Mouse (Mus musculus) CH12.LX (cell line): ENCODE data around the gene Rdh11. TPM values are rescaled to one million over a fixed set of nuclear protein-coding genes. Genes with fewer than 3 reads are reported as not detected.
A peak's percentile ranks its signal among the peaks of the same experiment; 100 is the strongest.

ENCODE experiments used
- DNase-seq: peaks from one replicate; pipeline ENCODE4 v3.0.0-alpha.2; 2013; ENCODE audit errors: extremely low read depth
- H3K27ac ChIP-seq: 2 replicates; pipeline ENCODE4 v1.5.1; 2012; ENCODE audit warnings: low read depth, mild to moderate bottlenecking, control low read depth, moderate library complexity; ENCODE audit not compliant: insufficient read depth
- H3K27me3 ChIP-seq: replicated peaks from 2 replicates; pipeline ENCODE3; 2012; ENCODE audit warnings: inconsistent platforms
- H3K36me3 ChIP-seq, 2 experiments: replicated peaks in 1 of 2; 2 replicates each; pipeline versions ENCODE3 to v1.6.1; 2012; ENCODE audit warnings: inconsistent platforms in 1 of 2, low read length in 1 of 2, mild to moderate bottlenecking in 1 of 2, mixed read lengths in 1 of 2, moderate library complexity in 1 of 2; ENCODE audit not compliant: control insufficient read depth in 1 of 2, insufficient read depth in 1 of 2
- H3K4me1 ChIP-seq, 2 experiments: 2 replicates each; pipeline ENCODE4 v1.6.1; 2012; ENCODE audit warnings: inconsistent platforms in 1 of 2, moderate library complexity in 1 of 2; ENCODE audit not compliant: insufficient read depth in 2 of 2, control insufficient read depth in 1 of 2
- H3K4me2 ChIP-seq: 2 replicates; pipeline ENCODE4 v1.6.1; 2012; ENCODE audit warnings: low read depth, mild to moderate bottlenecking, control low read depth; ENCODE audit not compliant: poor library complexity, insufficient read depth, severe bottlenecking
- H3K4me3 ChIP-seq, 3 experiments: fragments of 150-350 bp in 1 of 3; sonication (generic) in 1 of 3; replicated peaks in 1 of 3; 2 replicates each; pipeline versions ENCODE3 to v1.5.1; 2011 to 2012; ENCODE audit warnings: low read depth in 2 of 3, low read length in 2 of 3, mild to moderate bottlenecking in 2 of 3, moderate library complexity in 2 of 3, control low read depth in 1 of 3, improper control_type of control experiment in 1 of 3, inconsistent platforms in 1 of 3, mixed read lengths in 1 of 3; ENCODE audit not compliant: poor library complexity in 1 of 3
- H3K79me2 ChIP-seq: replicated peaks from 2 replicates; pipeline ENCODE4 v1.6.1; 2012; ENCODE audit warnings: mild to moderate bottlenecking, moderate library complexity; ENCODE audit not compliant: control insufficient read depth, poor library complexity, insufficient read depth, severe bottlenecking; ENCODE audit errors: extremely low read depth
- H3K9ac ChIP-seq: 2 replicates; pipeline ENCODE4 v1.6.1; 2012; ENCODE audit warnings: low read depth, mild to moderate bottlenecking, control low read depth, moderate library complexity; ENCODE audit not compliant: insufficient read depth
- H3K9me3 ChIP-seq: replicated peaks from 2 replicates; pipeline ENCODE3; 2012; ENCODE audit warnings: low read length, inconsistent platforms, mixed read lengths
- MAFK ChIP-seq: IDR thresholded peaks from 2 replicates; pipeline ENCODE4 v1.6.1; 2011; ENCODE audit warnings: low read length, improper control_type of control experiment; ENCODE audit not compliant: insufficient replicate concordance
- MAX ChIP-seq: IDR thresholded peaks from 2 replicates; pipeline ENCODE4 v1.6.1; 2011; ENCODE audit warnings: low read length, improper control_type of control experiment
- dilution Hi-C: fragments of 300-500 bp; cut with MboI; formaldehyde crosslinking; loops from 2 replicates; pipeline ENCODE4 v1.14.3; 2020; ENCODE audit warnings: low sequenced_read_pairs; ENCODE audit not compliant: extremely low pct_unique_long_range_greater_than_20kb, extremely low pct_ligation_motif_present
- in situ Hi-C: fragments of 300-500 bp; cut with MboI; formaldehyde crosslinking; loops from 3 replicates; pipeline ENCODE4 v1.14.3; 2019; ENCODE audit warnings: low sequenced_read_pairs, low pct_ligation_motif_present, low pct_unique_long_range_greater_than_20kb, mixed read lengths
- polyA plus RNA-seq: library from polyadenylated mRNA; unstranded; fragments of >175 nt; gene quantifications from 2 replicates; pipeline ENCODE4 v1.2.1, GENCODE M21; 2012; ENCODE audit warnings: low read depth; ENCODE audit not compliant: insufficient read length
- total RNA-seq, 2 experiments: library from RNA; depleted of rRNA; stranded (reverse); fragments of 300-350 nt in 1 of 2; fragments of >200 nt in 1 of 2; gene quantifications; 2 replicates each; pipeline ENCODE4 v1.2.3; 2012 to 2014

Rdh11 gene
- total and polyA plus RNA-seq, 3 experiments: 46.3 to 121 (median 47.4) TPM

DNA sequence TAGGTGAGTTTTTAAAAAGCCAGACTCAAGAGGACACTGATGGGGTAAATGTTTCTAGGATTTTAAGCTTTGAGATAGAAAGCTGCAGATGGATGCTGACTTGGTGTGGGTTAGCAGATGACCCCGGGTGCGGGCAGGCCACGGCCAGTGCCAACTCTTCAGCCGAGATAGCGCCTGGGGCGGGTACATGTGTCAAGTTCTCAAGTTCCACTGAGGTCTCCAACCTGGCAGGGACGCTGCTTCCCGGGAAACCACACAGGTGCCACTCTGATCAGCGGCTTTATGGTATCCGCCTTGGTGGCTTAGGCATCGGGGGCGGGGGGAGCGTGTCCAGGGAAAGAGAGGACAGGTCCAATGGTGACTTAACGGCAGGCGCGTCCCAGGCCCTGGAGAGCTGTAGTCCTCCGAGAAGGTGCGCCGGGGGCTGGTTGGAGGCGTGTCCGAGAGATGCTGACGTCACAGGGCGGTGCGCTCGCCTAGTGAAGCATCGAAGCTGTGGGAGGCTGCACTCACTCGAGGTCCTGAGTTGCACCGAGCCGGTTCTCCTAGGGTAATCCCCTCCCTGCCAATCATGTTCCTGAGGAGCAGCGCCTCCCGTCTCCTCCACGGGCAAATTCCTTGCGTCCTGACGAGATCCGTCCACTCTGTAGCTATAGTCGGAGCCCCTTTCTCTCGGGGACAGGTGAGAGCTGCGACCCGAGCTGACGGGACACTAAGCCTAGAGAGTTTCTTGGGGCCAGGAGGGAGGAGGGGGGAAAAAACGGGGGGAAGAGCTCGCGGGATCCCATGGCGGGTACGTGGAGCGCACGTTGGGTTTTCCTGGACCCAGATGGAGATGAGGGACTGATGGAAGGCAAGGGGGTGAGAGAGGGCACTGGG is 61.6 kb downstream of the Rdh11 start, which contains the start of gene Arg2:
Gene Arg2 (plus strand): TSS at position 479 of the 879 bp plus-strand sequence.
- dilution Hi-C loops (no loop called here), in situ Hi-C loops (no loop called here)
- Histone ChIP-seq H3K9ac (no peak within 1 kb of the TSS), H3K9me3 (no peaks in the 10 kb centered on the region), H3K27me3 (peaks cover 12% of the 10 kb centered on the region), H3K36me3 (no peaks in the 10 kb centered on the region), H3K27ac (no peak within 1 kb of the TSS), H3K4me3 (peak within 1 kb of the TSS in 1 of 3 experiments; percentile 48), H3K4me1 (peaks cover 9 to 19% of the 10 kb centered on the region in 2 experiments; a peak in 3 of 4 replicates), H3K79me2 (no peaks in the 10 kb centered on the region), H3K4me2 (peak within 1 kb of the TSS; percentile 92)
- TF ChIP-seq MAX: peak; percentile 46; the same call in 1 of the 2 replicates
- TF ChIP-seq MAFK: no peak
- DNase-seq: peak; percentile 42

Other genes with a start within 250 kb of the Rdh11 start
- gene Tmem229b, start 184.7 kb downstream of the Rdh11 start, total RNA-seq (2012; rRNA removed): 41.7 and 45.0 TPM in 2 replicates
- 64.4 and 66.5 TPM in 2 replicates for gene Tmem229b, start 184.7 kb downstream of the Rdh11 start, total RNA-seq (2014; rRNA removed)
- 125 and 129 TPM in 2 replicates for gene Tmem229b, start 184.7 kb downstream of the Rdh11 start, polyA plus RNA-seq
- 0.92 and 1.9 TPM in 2 replicates for gene Plekhh1, start 163.1 kb downstream of the Rdh11 start, total RNA-seq (2012; rRNA removed)
- gene Plekhh1, start 163.1 kb downstream of the Rdh11 start, total RNA-seq (2014; rRNA removed): 0.27 and 0.31 TPM in 2 replicates
- gene Plekhh1, start 163.1 kb downstream of the Rdh11 start, polyA plus RNA-seq: 0.69 and 0.75 TPM in 2 replicates
- gene Pigh, start 102.6 kb downstream of the Rdh11 start, total RNA-seq (2012; rRNA removed): 12.8 and 13.0 TPM in 2 replicates
- gene Pigh, start 102.6 kb downstream of the Rdh11 start, total RNA-seq (2014; rRNA removed): 17.8 and 18.2 TPM in 2 replicates
- gene Pigh, start 102.6 kb downstream of the Rdh11 start, polyA plus RNA-seq: 8.3 and 9.3 TPM in 2 replicates
- not detected in 2 replicates for gene Arg2, start 61.5 kb downstream of the Rdh11 start, total RNA-seq (2012; rRNA removed)
- not detected in 2 replicates for gene Arg2, start 61.5 kb downstream of the Rdh11 start, total RNA-seq (2014; rRNA removed)
- gene Arg2, start 61.5 kb downstream of the Rdh11 start, polyA plus RNA-seq: not detected in 2 replicates
- gene Vti1b, start 19.6 kb downstream of the Rdh11 start, total RNA-seq (2012; rRNA removed): 69.4 and 70.3 TPM in 2 replicates
- gene Vti1b, start 19.6 kb downstream of the Rdh11 start, total RNA-seq (2014; rRNA removed): 90.8 and 96.4 TPM in 2 replicates
- gene Vti1b, start 19.6 kb downstream of the Rdh11 start, polyA plus RNA-seq: 68.1 and 84.3 TPM in 2 replicates
- 5.2 and 6.3 TPM in 2 replicates for gene Rdh12, start 16.6 kb upstream of the Rdh11 start, total RNA-seq (2012; rRNA removed)
- gene Rdh12, start 16.6 kb upstream of the Rdh11 start, total RNA-seq (2014; rRNA removed): 5.9 and 6.5 TPM in 2 replicates
- gene Rdh12, start 16.6 kb upstream of the Rdh11 start, polyA plus RNA-seq: 10.7 and 11.0 TPM in 2 replicates
- 16.1 and 19.1 TPM in 2 replicates for gene Zfyve26, start 104.0 kb upstream of the Rdh11 start, total RNA-seq (2012; rRNA removed)
- gene Zfyve26, start 104.0 kb upstream of the Rdh11 start, total RNA-seq (2014; rRNA removed): 10.1 and 10.4 TPM in 2 replicates
- gene Zfyve26, start 104.0 kb upstream of the Rdh11 start, polyA plus RNA-seq: 24.8 and 27.8 TPM in 2 replicates
- 7.7 and 8.5 TPM in 2 replicates for gene Rad51b, start 105.0 kb upstream of the Rdh11 start, total RNA-seq (2012; rRNA removed)
- 8.6 and 9.6 TPM in 2 replicates for gene Rad51b, start 105.0 kb upstream of the Rdh11 start, total RNA-seq (2014; rRNA removed)
- 5.9 and 6.5 TPM in 2 replicates for gene Rad51b, start 105.0 kb upstream of the Rdh11 start, polyA plus RNA-seq